Mouse (Mus musculus) adrenal gland, adult 8-10 months (tissue): ENCODE measurements around the gene Slc7a11. TPM values are rescaled to one million over a fixed set of nuclear protein-coding genes. Genes with fewer than 3 reads are reported as not detected.

Source experiments
- DNase-seq: peaks from one replicate; pipeline ENCODE4 v3.0.0; 2022
- total RNA-seq, 4 experiments: library from RNA; stranded (reverse); gene quantifications; 2 replicates each; pipeline ENCODE4 v1.2.4; 2022

The Slc7a11 gene
- total RNA-seq, 4 experiments from 2014 or later = 0.52 to 0.78 (median 0.61) TPM

- no peak for DNase-seq
Observed at GRCm38 (mm10) chr3:49973994-49974393, 469.4 kb downstream of the Slc7a11 start.

- DNase-seq = no peak
Observed at GRCm38 (mm10) chr3:49965569-49965968, 477.8 kb downstream of the Slc7a11 start.

DNA sequence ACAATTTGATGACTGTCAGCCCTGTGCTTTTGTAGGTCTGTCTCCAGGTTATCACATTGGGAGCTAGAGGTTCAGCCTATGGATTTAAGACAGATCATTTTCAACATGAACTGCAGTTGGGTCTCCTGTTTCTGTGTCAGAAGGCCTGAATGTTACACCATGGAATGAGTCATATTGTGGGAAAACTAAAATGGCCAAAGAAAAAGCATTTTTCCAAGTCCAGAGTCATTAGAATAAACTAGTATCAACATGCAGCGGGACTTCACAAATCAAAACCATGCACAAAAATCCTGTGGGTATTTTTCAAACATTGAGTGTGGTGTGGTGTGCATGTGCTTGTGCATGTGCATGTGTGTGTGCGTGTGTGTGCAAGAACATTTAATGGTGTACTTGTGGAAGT is 482.8 kb downstream of the Slc7a11 start:
- no peak for DNase-seq

GRCm38 (mm10) chr3:49946845-49947244 is 496.6 kb downstream of the Slc7a11 start:
- no peak for DNase-seq

GRCm38 (mm10) chr3:49944783-49945182 is 498.6 kb downstream of the Slc7a11 start:
- no peak for DNase-seq

GRCm38 (mm10) chr3:49937611-49938010 is 505.8 kb downstream of the Slc7a11 start:
- DNase-seq = no peak

DNA sequence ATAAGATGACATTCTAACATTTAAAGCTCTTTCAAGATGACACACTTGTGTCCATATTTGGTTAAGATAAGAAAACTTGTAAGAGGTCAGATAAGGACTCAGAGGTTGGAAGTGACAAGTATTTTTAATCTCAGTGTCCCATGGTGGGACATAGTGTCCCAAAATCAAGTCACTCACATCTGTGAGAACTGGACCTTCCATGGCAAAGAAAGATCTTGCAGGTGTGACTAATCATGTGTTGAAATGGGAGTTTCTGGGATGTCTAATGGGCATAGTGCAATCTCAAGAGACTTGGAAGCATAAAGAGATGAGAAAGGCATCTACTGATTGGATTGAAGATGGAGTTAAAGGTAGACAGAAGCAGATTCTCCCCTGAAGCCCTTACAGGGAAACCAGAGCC is 513.9 kb downstream of the Slc7a11 start:
- DNase-seq = no peak

- no peak for DNase-seq
Observed at GRCm38 (mm10) chr3:49928509-49929263, 514.7 kb downstream of the Slc7a11 start.

DNA sequence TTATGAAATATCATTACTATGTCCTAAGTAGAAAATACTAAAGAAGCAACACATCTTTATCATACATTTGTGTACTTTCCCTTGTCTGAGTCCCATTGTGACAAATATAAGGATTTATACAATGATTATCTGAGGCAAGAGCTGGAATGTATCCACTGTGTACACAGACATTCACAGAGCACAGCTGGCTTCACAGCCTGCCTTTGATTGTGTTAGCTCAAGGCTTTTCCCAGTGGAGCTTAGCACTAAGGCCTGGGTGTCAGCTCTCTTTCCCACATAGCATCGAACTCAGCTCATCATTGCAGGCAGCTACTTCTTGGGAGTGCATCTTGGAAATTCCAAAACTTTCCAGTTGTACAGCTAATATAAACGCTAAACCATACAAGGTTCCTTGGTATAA is 529.5 kb downstream of the Slc7a11 start:
- DNase-seq = no peak

DNA sequence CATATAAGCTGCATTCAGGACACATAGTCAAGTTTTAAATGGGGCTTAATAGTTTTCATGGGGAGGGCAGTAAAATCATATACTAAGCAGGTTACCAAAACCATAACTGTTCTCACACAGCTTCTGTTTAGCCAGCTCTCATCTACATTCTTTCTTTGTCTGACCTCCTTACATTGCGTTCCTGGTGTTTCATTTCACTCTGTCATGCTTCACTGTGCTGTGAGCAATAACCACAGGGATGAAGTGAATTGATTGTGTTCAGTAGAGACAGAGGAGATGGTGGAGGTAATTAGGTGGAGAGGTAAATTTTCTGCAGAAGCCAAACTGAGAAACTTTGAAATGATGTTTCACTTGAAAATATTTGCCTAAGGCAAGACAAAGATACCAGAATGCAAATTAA is 532.5 kb downstream of the Slc7a11 start:
- DNase-seq = no peak

DNA sequence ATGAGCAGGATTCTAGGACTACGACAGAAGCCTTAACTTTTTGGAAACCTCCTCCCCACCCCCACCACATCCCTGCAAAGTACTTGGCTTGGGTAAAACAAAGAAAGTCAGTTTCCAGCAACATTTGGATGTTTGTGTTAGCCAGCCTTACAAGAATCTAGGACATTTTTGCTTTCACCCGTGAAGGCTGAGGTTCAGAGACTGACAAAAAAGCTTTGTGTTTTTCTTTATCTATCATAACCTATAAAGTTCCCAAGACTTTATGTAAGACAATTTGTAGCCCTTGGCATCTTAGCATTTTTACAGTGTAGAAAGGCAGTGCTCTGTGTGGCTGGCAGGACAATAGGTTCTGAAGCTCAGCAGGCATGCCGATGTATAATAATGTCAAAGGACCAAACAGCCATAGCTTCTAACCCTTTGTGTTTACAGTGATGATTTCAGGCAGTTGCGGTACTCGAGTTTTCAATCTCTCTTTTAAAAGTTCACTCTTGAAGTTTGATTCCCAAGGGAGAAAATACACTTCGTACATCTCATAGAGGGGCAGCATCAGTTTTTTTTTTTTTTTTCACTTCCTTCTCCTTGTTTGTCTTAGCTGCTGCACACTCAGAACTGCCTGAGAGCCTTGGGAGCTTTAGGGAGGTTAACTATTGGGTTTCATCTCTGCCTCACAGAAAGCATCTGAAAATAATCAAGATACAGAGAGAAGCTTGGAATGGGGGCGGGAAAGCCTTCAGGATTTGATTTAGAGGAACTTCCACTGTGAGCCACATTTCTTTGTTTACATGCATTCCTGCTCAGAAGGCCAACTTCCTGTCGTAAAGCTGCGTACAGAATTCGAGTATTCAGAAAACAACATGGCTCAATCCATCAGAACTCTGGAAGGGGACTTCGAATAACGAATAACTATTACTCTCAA is 534.7 kb downstream of the Slc7a11 start:
- DNase-seq = no peak

GRCm38 (mm10) chr3:49893945-49894344 is 549.5 kb downstream of the Slc7a11 start:
- DNase-seq = no peak

GRCm38 (mm10) chr3:49887359-49887758 is 556.1 kb downstream of the Slc7a11 start:
- no peak for DNase-seq

DNA sequence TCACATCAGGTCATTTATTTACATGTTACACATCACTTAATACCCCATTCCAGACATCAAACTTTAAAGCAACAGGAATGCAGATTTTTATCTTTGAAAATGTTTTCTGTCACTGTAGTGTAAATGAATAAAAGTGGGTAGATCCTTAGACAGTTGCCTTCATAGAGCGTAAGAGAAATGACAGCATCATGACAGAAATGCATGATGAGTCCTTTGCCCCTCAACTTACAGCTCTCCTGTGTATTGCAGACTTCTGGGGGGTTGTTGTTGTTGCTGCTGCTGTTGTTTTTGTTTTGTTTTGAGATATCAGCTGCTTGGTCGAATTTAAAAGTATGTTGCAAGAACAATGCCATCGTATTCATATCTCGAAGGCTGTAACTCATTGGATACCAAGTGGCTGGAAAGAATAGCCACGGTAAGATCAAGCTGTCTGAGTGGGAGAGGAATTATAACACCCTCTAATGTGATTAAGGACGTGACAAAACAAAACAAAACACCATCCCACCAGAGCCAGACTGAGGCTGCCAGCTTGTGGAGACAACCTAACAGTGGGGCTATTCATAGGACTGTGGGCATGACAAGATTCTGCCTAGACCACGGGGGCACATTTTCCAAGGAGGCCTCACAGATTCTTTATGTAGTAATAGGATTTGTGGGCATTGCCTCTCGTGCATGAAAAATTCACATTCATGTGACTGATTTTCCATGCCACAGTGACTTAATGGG is 557.0 kb downstream of the Slc7a11 start:
- DNase-seq = no peak

DNA sequence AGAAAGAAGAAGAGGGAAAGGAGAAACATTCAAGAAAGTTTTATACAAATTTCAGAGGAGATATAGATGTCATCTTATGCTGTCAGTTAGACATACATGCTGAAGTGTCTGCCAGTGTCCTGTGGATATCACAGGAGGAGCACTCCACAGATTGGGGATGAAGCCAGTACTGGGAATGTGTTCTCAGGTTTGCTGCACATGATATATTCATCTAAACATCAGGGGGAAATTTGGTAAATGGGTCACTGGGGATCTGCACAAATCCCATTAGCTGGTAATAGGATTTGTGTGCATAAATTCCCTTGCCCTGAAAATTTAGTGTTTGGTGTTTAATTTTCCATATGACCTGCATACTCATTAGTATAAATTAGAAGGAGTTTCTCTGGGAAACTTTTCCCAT is 562.9 kb downstream of the Slc7a11 start:
- DNase-seq = no peak

GRCm38 (mm10) chr3:49870786-49871185 is 572.6 kb downstream of the Slc7a11 start:
- DNase-seq = no peak

- no peak for DNase-seq
Observed at GRCm38 (mm10) chr3:49867951-49868584, 575.3 kb downstream of the Slc7a11 start.

GRCm38 (mm10) chr3:49867147-49867950 is 576.1 kb downstream of the Slc7a11 start:
- no peak for DNase-seq

- DNase-seq = no peak
Observed at GRCm38 (mm10) chr3:49866061-49866515, 577.3 kb downstream of the Slc7a11 start.

- no peak for DNase-seq
Observed at GRCm38 (mm10) chr3:49856797-49857196, 586.6 kb downstream of the Slc7a11 start.

- DNase-seq = no peak
Observed at GRCm38 (mm10) chr3:49854277-49854676, 589.1 kb downstream of the Slc7a11 start.
